Mouse (Mus musculus) hindlimb bud, embryonic 11.5 days (tissue): ENCODE measurements at regions not wholly inside any gene's neighbourhood (a gene's known extent, or its start where the extent isn't known, plus 50 kb on each side); places are given as distances from the start of the nearest gene placed in this dataset.
A peak's percentile ranks its signal among the peaks of the same experiment; 100 is the strongest.
"Not testable (repeated sequence)": the region's sequence is repeated elsewhere in the genome, so short reads cannot be mapped to it uniquely, and the experiment has no call there.

ENCODE experiments used
- DNase-seq: peaks from one replicate; pipeline ENCODE4 v3.0.0-alpha.2; 2012; ENCODE audit warnings: low read depth, low spot score; ENCODE audit errors: extremely low spot score

- DNase-seq, result no peak
Observed at GRCm38 (mm10) chr10:91498543-91498942, 317.4 kb upstream of the Tmpo start.

- DNase-seq, result no peak
Observed at GRCm38 (mm10) chr10:91464691-91465090, 283.6 kb upstream of the Tmpo start.

GRCm38 (mm10) chr10:91447974-91448703 is 267.0 kb upstream of the Tmpo start:
- DNase-seq, result no peak

- DNase-seq, result no peak
Observed at GRCm38 (mm10) chr10:91443321-91443720, 262.2 kb upstream of the Tmpo start.

- DNase-seq, result no peak
Observed at GRCm38 (mm10) chr10:91440051-91440450, 258.9 kb upstream of the Tmpo start.

GRCm38 (mm10) chr10:91437917-91438316 is 256.8 kb upstream of the Tmpo start:
- DNase-seq, result no peak

GRCm38 (mm10) chr10:91436091-91436569 is 255.0 kb upstream of the Tmpo start:
- peak; percentile 78 for DNase-seq

- DNase-seq, result no peak
Observed at GRCm38 (mm10) chr10:91430281-91430680, 249.2 kb upstream of the Tmpo start.

- no peak for DNase-seq
Observed at GRCm38 (mm10) chr10:91426584-91426983, 245.5 kb upstream of the Tmpo start.

- not testable (repeated sequence) for DNase-seq
Observed at GRCm38 (mm10) chr10:91425625-91426385, 244.7 kb upstream of the Tmpo start.

- no peak for DNase-seq
Observed at GRCm38 (mm10) chr10:91424786-91425185, 243.7 kb upstream of the Tmpo start.

- no peak for DNase-seq
Observed at GRCm38 (mm10) chr10:91387255-91387654, 206.1 kb upstream of the Tmpo start.

- peak; percentile 42 for DNase-seq
Observed at GRCm38 (mm10) chr10:91384372-91384771, 203.3 kb upstream of the Tmpo start.

- DNase-seq, result no peak
Observed at GRCm38 (mm10) chr10:91376683-91377082, 195.6 kb upstream of the Tmpo start.

- DNase-seq, result no peak
Observed at GRCm38 (mm10) chr10:91367488-91367887, 186.4 kb upstream of the Tmpo start.

- no peak for DNase-seq
Observed at GRCm38 (mm10) chr10:91362587-91362986, 181.5 kb upstream of the Tmpo start.

GRCm38 (mm10) chr10:91361621-91362020 is 180.5 kb upstream of the Tmpo start:
- DNase-seq, result no peak

GRCm38 (mm10) chr10:91345465-91345864 is 164.3 kb upstream of the Tmpo start:
- DNase-seq, result no peak

- DNase-seq, result no peak
Observed at GRCm38 (mm10) chr10:91342083-91342482, 161.0 kb upstream of the Tmpo start.

- DNase-seq, result no peak
Observed at GRCm38 (mm10) chr10:91339361-91339760, 158.2 kb upstream of the Tmpo start.

GRCm38 (mm10) chr10:91326661-91327312 is 145.7 kb upstream of the Tmpo start:
- DNase-seq, result no peak
